Mouse (Mus musculus): Measurements from ENCODE around the gene G6pdx. TPM values are rescaled to one million over a fixed set of nuclear protein-coding genes. Genes with fewer than 3 reads are reported as not detected.

Gene G6pdx
- total RNA-seq, 2 experiments from 2014 or later: 2.9 to 3.3 TPM

Other genes starting within 250 kb of the G6pdx start
- gene Flna, start 179.4 kb downstream of the G6pdx start, total RNA-seq (2021): 10 to 100 TPM; 32.9 to 39.5 TPM
- gene Emd, start 174.5 kb downstream of the G6pdx start, total RNA-seq (2021): 10 to 100 TPM; 18.1 to 20.5 TPM
- 100 to 1,000 TPM; 133 to 141 TPM for gene Rpl10, start 158.4 kb downstream of the G6pdx start, total RNA-seq (2021)
- gene Taz, start 147.3 kb downstream of the G6pdx start, total RNA-seq (2021): 10 to 100 TPM; 39.0 to 43.7 TPM
- 100 to 1,000 TPM; 102 to 107 TPM for gene Dnase1l1, start 146.9 kb downstream of the G6pdx start, total RNA-seq (2021)
- 10 to 100 TPM; 83.9 to 88.0 TPM for gene Atp6ap1, start 132.1 kb downstream of the G6pdx start, total RNA-seq (2021)
- gene Gdi1, start 124.2 kb downstream of the G6pdx start, total RNA-seq (2021): 10 to 100 TPM; 28.6 to 33.1 TPM
- 10 to 100 TPM; 21.7 to 22.1 TPM for gene Fam50a, start 116.2 kb downstream of the G6pdx start, total RNA-seq (2021)
- gene Plxna3, start 100.1 kb downstream of the G6pdx start, total RNA-seq (2021): under 1 TPM; 0.46 to 0.64 TPM
- 10 to 100 TPM; 33.8 to 36.3 TPM for gene Lage3, start 75.6 kb downstream of the G6pdx start, total RNA-seq (2021)
- 10 to 100 TPM; 49.5 to 51.4 TPM for gene Ubl4a, start 56.0 kb downstream of the G6pdx start, total RNA-seq (2021)
- 1 to 10 TPM; 2.1 to 2.3 TPM for gene Slc10a3, start 55.8 kb downstream of the G6pdx start, total RNA-seq (2021)
- 10 to 100 TPM; 12.5 to 12.6 TPM for gene Fam3a, start 35.9 kb downstream of the G6pdx start, total RNA-seq (2021)
- gene Ikbkg, start 35.9 kb downstream of the G6pdx start, total RNA-seq (2021): 10 to 100 TPM; 20.6 to 24.2 TPM
- not detected for gene Gm6880, start 52.2 kb upstream of the G6pdx start, total RNA-seq (2021)
- not detected for gene Olfr1326-ps1, start 145.7 kb upstream of the G6pdx start, total RNA-seq (2021)
- gene Olfr1325, start 163.5 kb upstream of the G6pdx start, total RNA-seq (2021): not detected
- not detected for gene Gm5640, start 216.4 kb upstream of the G6pdx start, total RNA-seq (2021)

Measured in gastrocnemius, postnatal 36 days (tissue).